Comparison of ENCODE assay signal across 17 mouse cellular contexts in genomic region chr12:16122353-16123127, GRCm38 (mm10).
"Had no signal": no experiment of that assay in that cellular context is flagged by ENCODE, and none has a peak within 500 bp of the region (broad histone marks: within the 10 kb centered on the region; RNA-seq: fewer than 3 reads in every experiment).

No protein-coding gene starts in this region.

- DNase-seq: kidney, postnatal 36 days; layer of hippocampus, adult 9-11 months; layer of hippocampus, postnatal 36 days; liver; liver, embryonic 13.5 days; liver, postnatal 0 days; lung, postnatal 14 days; right cerebral cortex, postnatal 14 days; thymus, adult 2 months; thymus, postnatal 4 days had no signal

- ATAC-seq: liver, postnatal 0 days; midbrain, embryonic 16.5 days had no signal

- H3K27me3 ChIP-seq: limb, embryonic 12.5 days; liver, embryonic 13.5 days; lung, embryonic 15.5 days; megakaryocyte, embryonic 14.5 days; midbrain, embryonic 12.5 days; neural tube, embryonic 13.5 days; stomach, embryonic 15.5 days had no signal

- H3K27ac ChIP-seq: limb, embryonic 12.5 days; liver, embryonic 13.5 days; lung, embryonic 15.5 days; midbrain, embryonic 12.5 days; neural tube, embryonic 13.5 days; stomach, embryonic 15.5 days had no signal

- H3K36me3 ChIP-seq: limb, embryonic 12.5 days; liver, embryonic 13.5 days; lung, embryonic 15.5 days; midbrain, embryonic 12.5 days; neural tube, embryonic 13.5 days; stomach, embryonic 15.5 days had no signal

- H3K4me1 ChIP-seq: limb, embryonic 12.5 days; liver, embryonic 13.5 days; lung, embryonic 15.5 days; midbrain, embryonic 12.5 days; neural tube, embryonic 13.5 days; stomach, embryonic 15.5 days had no signal

- H3K9ac ChIP-seq: limb, embryonic 12.5 days; liver, embryonic 13.5 days; liver, postnatal 0 days; lung, embryonic 15.5 days; midbrain, embryonic 12.5 days; neural tube, embryonic 13.5 days; stomach, embryonic 15.5 days had no signal

- H3K9me3 ChIP-seq: limb, embryonic 12.5 days; liver, embryonic 13.5 days; lung, embryonic 15.5 days; megakaryocyte, embryonic 14.5 days; midbrain, embryonic 12.5 days; neural tube, embryonic 13.5 days; stomach, embryonic 15.5 days had no signal

- H3K4me3 ChIP-seq: limb, embryonic 12.5 days; liver, embryonic 13.5 days; lung, embryonic 15.5 days; midbrain, embryonic 12.5 days; neural tube, embryonic 13.5 days; stomach, embryonic 15.5 days had no signal
